Mouse (Mus musculus): ENCODE measurements around the gene Btd. TPM values are rescaled to one million over a fixed set of nuclear protein-coding genes. Genes with fewer than 3 reads are reported as not detected.
A peak's percentile ranks its signal among the peaks of the same experiment; 100 is the strongest.
"Not testable (repeated sequence)": the region's sequence is repeated elsewhere in the genome, so short reads cannot be mapped to it uniquely, and the experiment has no call there.

Gene Btd
- 37.1 and 37.8 TPM in 2 replicates for polyA plus RNA-seq (2015; fragmentation: Nextera tagmentation; extraction: Ambion mirVana)

- Histone ChIP-seq H3K27ac (peak within 1 kb of the TSS; percentile 96), H3K9ac (peak within 1 kb of the TSS; percentile 60), H3K4me2 (peak within 1 kb of the TSS; percentile 89), H3K9me3 (no peaks in the 10 kb centered on the region), H3K36me3 (no peaks in the 10 kb centered on the region), H3K4me3 (peak within 1 kb of the TSS; percentile 83), H3K4me1 (peaks cover 13% of the 10 kb centered on the region), H3K27me3 (no peaks in the 10 kb centered on the region)
- WGBS = under 1% methylated on average over 30 of the region's 30 CpGs
- ATAC-seq (ENCODE audit: insufficient number of reproducible peaks, low FRiP score, low TSS enrichment, low read depth) = peak; percentile 97
Measured at GRCm38 (mm10) chr14:31640890-31641505, at the start of gene Btd, which contains the start of gene Hacl1. Gene Btd (plus strand): TSS chr14:31641028. Gene Hacl1 (minus strand): TSS chr14:31641286.

- Histone ChIP-seq H3K4me1 (no peaks in the 10 kb centered on the region), H3K4me3 (no peak within 1 kb of the TSS), H3K27me3 (no peaks in the 10 kb centered on the region), H3K36me3 (no peaks in the 10 kb centered on the region), H3K9me3 (no peaks in the 10 kb centered on the region), H3K4me2 (no peak within 1 kb of the TSS), H3K9ac (no peak within 1 kb of the TSS), H3K27ac (no peak within 1 kb of the TSS)
- WGBS = 90% methylated on average over 3 of the region's 3 CpGs
- no peak for ATAC-seq (ENCODE audit: insufficient number of reproducible peaks, low FRiP score, low TSS enrichment, low read depth)
Measured at GRCm38 (mm10) chr14:31591243-31591642, 49.6 kb upstream of the Btd start, which contains the start of gene Colq. Gene Colq (minus strand): TSS chr14:31591343.

- Histone ChIP-seq H3K27ac (no peak overlapping the region), H3K4me1 (no peaks in the 10 kb centered on the region), H3K27me3 (no peaks in the 10 kb centered on the region), H3K4me3 (no peak overlapping the region), H3K9ac (no peak overlapping the region), H3K4me2 (no peak overlapping the region), H3K9me3 (no peaks in the 10 kb centered on the region), H3K36me3 (no peaks in the 10 kb centered on the region)
- no peak for ATAC-seq (ENCODE audit: insufficient number of reproducible peaks, low FRiP score, low TSS enrichment, low read depth)
- 84% methylated on average over 2 of the region's 2 CpGs for WGBS
Measured at GRCm38 (mm10) chr14:31593036-31593435, 47.8 kb upstream of the Btd start.

GRCm38 (mm10) chr14:31594693-31595092 is 46.1 kb upstream of the Btd start:
- no peaks in the 10 kb centered on the region for H3K4me1 ChIP-seq
- no peaks in the 10 kb centered on the region for H3K27me3 ChIP-seq
- H3K36me3 ChIP-seq = no peaks in the 10 kb centered on the region
- ATAC-seq (ENCODE audit: insufficient number of reproducible peaks, low FRiP score, low TSS enrichment, low read depth) = no peak
- H3K4me3 ChIP-seq = no peak overlapping the region
- no peaks in the 10 kb centered on the region for H3K9me3 ChIP-seq
- no peak overlapping the region for H3K4me2 ChIP-seq
- H3K9ac ChIP-seq = no peak overlapping the region
- no peak overlapping the region for H3K27ac ChIP-seq
- 43% methylated on average over 3 of the region's 3 CpGs for WGBS

GRCm38 (mm10) chr14:31596408-31596807 is 44.4 kb upstream of the Btd start:
- Histone ChIP-seq H3K9ac (no peak overlapping the region), H3K4me3 (no peak overlapping the region), H3K27me3 (no peaks in the 10 kb centered on the region), H3K27ac (no peak overlapping the region), H3K4me1 (peaks cover 3% of the 10 kb centered on the region; the same call in 1 of the 2 replicates), H3K9me3 (no peaks in the 10 kb centered on the region), H3K36me3 (no peaks in the 10 kb centered on the region), H3K4me2 (no peak overlapping the region)
- 78% methylated on average over 7 of the region's 7 CpGs for WGBS
- ATAC-seq (ENCODE audit: insufficient number of reproducible peaks, low FRiP score, low TSS enrichment, low read depth) = no peak

GRCm38 (mm10) chr14:31597446-31597845 is 43.4 kb upstream of the Btd start:
- Histone ChIP-seq H3K4me3 (no peak overlapping the region), H3K4me1 (peaks cover 3% of the 10 kb centered on the region; the same call in 1 of the 2 replicates), H3K9me3 (no peaks in the 10 kb centered on the region), H3K9ac (no peak overlapping the region), H3K4me2 (no peak overlapping the region), H3K27me3 (no peaks in the 10 kb centered on the region), H3K27ac (no peak overlapping the region), H3K36me3 (no peaks in the 10 kb centered on the region)
- 94% methylated on average over 4 of the region's 4 CpGs for WGBS
- ATAC-seq (ENCODE audit: insufficient number of reproducible peaks, low FRiP score, low TSS enrichment, low read depth) = no peak

GRCm38 (mm10) chr14:31601908-31602615 is 38.8 kb upstream of the Btd start:
- WGBS = 93% methylated on average over 14 of the region's 14 CpGs
- H3K27me3 ChIP-seq = no peaks in the 10 kb centered on the region
- H3K4me1 ChIP-seq = peaks cover 3% of the 10 kb centered on the region; the same call in 1 of the 2 replicates
- no peaks in the 10 kb centered on the region for H3K36me3 ChIP-seq
- H3K4me3 ChIP-seq = no peak overlapping the region
- no peak overlapping the region for H3K9ac ChIP-seq
- no peaks in the 10 kb centered on the region for H3K9me3 ChIP-seq
- H3K27ac ChIP-seq = no peak overlapping the region
- no peak for ATAC-seq (ENCODE audit: insufficient number of reproducible peaks, low FRiP score, low TSS enrichment, low read depth)
- H3K4me2 ChIP-seq = no peak overlapping the region

- 87% methylated on average over 6 of the region's 6 CpGs for WGBS
- H3K36me3 ChIP-seq; H3K4me1 ChIP-seq; H3K9me3 ChIP-seq; H3K27me3 ChIP-seq; ATAC-seq (ENCODE audit: insufficient number of reproducible peaks, low FRiP score, low TSS enrichment, low read depth); H3K27ac ChIP-seq; H3K9ac ChIP-seq; H3K4me3 ChIP-seq; H3K4me2 ChIP-seq: not testable (repeated sequence)
Measured at GRCm38 (mm10) chr14:31602616-31602979, 38.2 kb upstream of the Btd start.

GRCm38 (mm10) chr14:31604916-31605315 is 35.9 kb upstream of the Btd start:
- 71% methylated on average over 5 of the region's 5 CpGs for WGBS
- H3K27ac ChIP-seq = no peak overlapping the region
- H3K9me3 ChIP-seq = no peaks in the 10 kb centered on the region
- no peak for ATAC-seq (ENCODE audit: insufficient number of reproducible peaks, low FRiP score, low TSS enrichment, low read depth)
- H3K9ac ChIP-seq = no peak overlapping the region
- no peak overlapping the region for H3K4me2 ChIP-seq
- H3K27me3 ChIP-seq = no peaks in the 10 kb centered on the region
- no peak overlapping the region for H3K4me3 ChIP-seq
- peaks cover 3% of the 10 kb centered on the region; the same call in 1 of the 2 replicates for H3K4me1 ChIP-seq
- no peaks in the 10 kb centered on the region for H3K36me3 ChIP-seq

- WGBS = 58% methylated on average over 6 of the region's 6 CpGs
- H3K4me1 ChIP-seq = peaks cover under 1% of the 10 kb centered on the region; the same call in 1 of the 2 replicates
- H3K27ac ChIP-seq = no peak overlapping the region
- no peak overlapping the region for H3K4me3 ChIP-seq
- H3K9ac ChIP-seq = no peak overlapping the region
- ATAC-seq (ENCODE audit: insufficient number of reproducible peaks, low FRiP score, low TSS enrichment, low read depth) = no peak
- H3K27me3 ChIP-seq = no peaks in the 10 kb centered on the region
- H3K4me2 ChIP-seq = no peak overlapping the region
- H3K9me3 ChIP-seq = no peaks in the 10 kb centered on the region
- H3K36me3 ChIP-seq = no peaks in the 10 kb centered on the region
Measured at GRCm38 (mm10) chr14:31605514-31605913, 35.3 kb upstream of the Btd start.

- H3K4me1 ChIP-seq = no peaks in the 10 kb centered on the region
- no peak for ATAC-seq (ENCODE audit: insufficient number of reproducible peaks, low FRiP score, low TSS enrichment, low read depth)
- 60% methylated on average over 4 of the region's 4 CpGs for WGBS
Measured at GRCm38 (mm10) chr14:31611986-31612385, 28.8 kb upstream of the Btd start.

GRCm38 (mm10) chr14:31613671-31614070 is 27.2 kb upstream of the Btd start:
- H3K27ac ChIP-seq = no peak overlapping the region
- no peak overlapping the region for H3K4me3 ChIP-seq
- no peak overlapping the region for H3K9ac ChIP-seq
- no peaks in the 10 kb centered on the region for H3K27me3 ChIP-seq
- no peak for ATAC-seq (ENCODE audit: insufficient number of reproducible peaks, low FRiP score, low TSS enrichment, low read depth)
- 0 out of 2 replicates have a peak, but pooled peaks cover 9% of the 10 kb centered on the region for H3K36me3 ChIP-seq
- 80% methylated on average over 5 of the region's 5 CpGs for WGBS
- no peaks in the 10 kb centered on the region for H3K4me1 ChIP-seq
- H3K4me2 ChIP-seq = no peak overlapping the region
- no peaks in the 10 kb centered on the region for H3K9me3 ChIP-seq

More at GRCm38 (mm10) chr14:31611986-31612385, 28.8 kb upstream of the Btd start:
- Histone ChIP-seq H3K4me2 (no peak overlapping the region), H3K27me3 (no peaks in the 10 kb centered on the region), H3K36me3 (0 out of 2 replicates have a peak, but pooled peaks cover 9% of the 10 kb centered on the region), H3K9ac (no peak overlapping the region), H3K27ac (no peak overlapping the region), H3K9me3 (no peaks in the 10 kb centered on the region), H3K4me3 (no peak overlapping the region)

Measured in limb, embryonic 15.5 days (tissue).